Mouse (Mus musculus) hindbrain, embryonic 15.5 days (tissue): Measurements from ENCODE around the gene Vcam1. TPM values are rescaled to one million over a fixed set of nuclear protein-coding genes. Genes with fewer than 3 reads are reported as not detected.

ENCODE experiments used
- ATAC-seq: fragments of 200-750 bp; cut with Nextera tagmentation; 2 replicates; pipeline ENCODE4 v1.8.0; 2017; ENCODE audit warnings: low read depth, moderate number of reproducible peaks, moderate TSS enrichment; ENCODE audit not compliant: low FRiP score
- H3K27ac ChIP-seq: fragments of 300-500 bp; sonication (generic); replicated peaks from 2 replicates; pipeline ENCODE4 v1.5.1; 2015; ENCODE audit warnings: mild to moderate bottlenecking, inconsistent platforms
- H3K27me3 ChIP-seq: fragments of 300-500 bp; sonication (generic); 2 replicates; pipeline ENCODE4 v1.6.1; 2015; ENCODE audit warnings: control low read depth, inconsistent platforms
- H3K36me3 ChIP-seq: fragments of 300-500 bp; sonication (generic); 2 replicates; pipeline ENCODE4 v1.6.1; 2015; ENCODE audit warnings: control low read depth, inconsistent platforms
- H3K4me1 ChIP-seq: fragments of 300-500 bp; sonication (generic); replicated peaks from 2 replicates; pipeline ENCODE4 v1.6.1; 2015; ENCODE audit warnings: control low read depth, inconsistent platforms
- H3K4me2 ChIP-seq: fragments of 300-500 bp; sonication (generic); 2 replicates; pipeline ENCODE4 v1.6.1; 2015; ENCODE audit warnings: moderate library complexity, mild to moderate bottlenecking, inconsistent platforms
- H3K4me3 ChIP-seq: fragments of 300-500 bp; sonication (generic); 2 replicates; pipeline ENCODE4 v1.5.1; 2015; ENCODE audit warnings: mild to moderate bottlenecking, inconsistent platforms
- H3K9ac ChIP-seq: fragments of 300-500 bp; sonication (generic); 2 replicates; pipeline ENCODE4 v1.6.1; 2015; ENCODE audit warnings: inconsistent platforms
- H3K9me3 ChIP-seq: fragments of 300-500 bp; sonication (generic); 2 replicates; pipeline ENCODE4 v1.6.1; 2016; ENCODE audit warnings: control low read depth, inconsistent platforms
- WGBS: fragments of 180-500 bp; shearing (Covaris S2); methylation state at CpG from one replicate; pipeline ENCODE4 v1.1.7; 2015; 5-methylcytosine and 5-hydroxymethylcytosine counted together
- polyA plus RNA-seq: library from polyadenylated mRNA; unstranded; fragments of >200 nt; fragmentation: Nextera tagmentation; extraction: Ambion mirVana; gene quantifications from 2 replicates; pipeline ENCODE4 v1.2.1, GENCODE M21; 2015

The Vcam1 gene
- polyA plus RNA-seq, 1 experiment from 2014 or later = 36.2 TPM

GRCm38 (mm10) chr3:116148676-116149075 lies 19.2 kb upstream of the Vcam1 start:
- Histone ChIP-seq H3K9me3 (no peaks in the 10 kb centered on the region), H3K4me3 (no peak overlapping the region), H3K4me2 (no peak overlapping the region), H3K36me3 (no peaks in the 10 kb centered on the region), H3K9ac (no peak overlapping the region), H3K27me3 (no peaks in the 10 kb centered on the region), H3K4me1 (0 out of 2 replicates have a peak, but pooled peaks cover 5% of the 10 kb centered on the region), H3K27ac (no peak overlapping the region)
- WGBS = 68% methylated on average over 9 of the region's 9 CpGs
- ATAC-seq = no peak

GRCm38 (mm10) chr3:116141226-116141625 lies 11.7 kb upstream of the Vcam1 start:
- Histone ChIP-seq H3K27me3 (no peaks in the 10 kb centered on the region), H3K27ac (no peak overlapping the region), H3K4me1 (no peaks in the 10 kb centered on the region), H3K4me3 (no peak overlapping the region), H3K36me3 (no peaks in the 10 kb centered on the region), H3K9ac (no peak overlapping the region), H3K9me3 (no peaks in the 10 kb centered on the region), H3K4me2 (no peak overlapping the region)
- ATAC-seq = no peak
- WGBS = 98% methylated on average over 3 of the region's 3 CpGs

GRCm38 (mm10) chr3:116139000-116139399 lies 9.5 kb upstream of the Vcam1 start:
- H3K27ac ChIP-seq = no peak overlapping the region
- no peak overlapping the region for H3K4me2 ChIP-seq
- WGBS = 71% methylated on average over 5 of the region's 5 CpGs
- no peaks in the 10 kb centered on the region for H3K36me3 ChIP-seq
- H3K4me1 ChIP-seq = no peaks in the 10 kb centered on the region
- no peak for ATAC-seq
- no peak overlapping the region for H3K9ac ChIP-seq
- H3K4me3 ChIP-seq = no peak overlapping the region
- no peaks in the 10 kb centered on the region for H3K9me3 ChIP-seq
- no peaks in the 10 kb centered on the region for H3K27me3 ChIP-seq

GRCm38 (mm10) chr3:116138081-116138480 lies 8.6 kb upstream of the Vcam1 start:
- Histone ChIP-seq H3K27ac (no peak overlapping the region), H3K4me2 (no peak overlapping the region), H3K9me3 (no peaks in the 10 kb centered on the region), H3K4me1 (no peaks in the 10 kb centered on the region), H3K27me3 (no peaks in the 10 kb centered on the region), H3K4me3 (no peak overlapping the region), H3K9ac (no peak overlapping the region), H3K36me3 (no peaks in the 10 kb centered on the region)
- 88% methylated on average over 5 of the region's 5 CpGs for WGBS
- ATAC-seq = no peak

- Histone ChIP-seq H3K4me3 (no peak overlapping the region), H3K4me1 (0 out of 2 replicates have a peak, but pooled peaks cover 4% of the 10 kb centered on the region), H3K27me3 (no peaks in the 10 kb centered on the region), H3K9me3 (no peaks in the 10 kb centered on the region), H3K36me3 (no peaks in the 10 kb centered on the region), H3K27ac (no peak overlapping the region), H3K4me2 (no peak overlapping the region), H3K9ac (no peak overlapping the region)
- ATAC-seq = no peak
- 84% methylated on average over 5 of the region's 5 CpGs for WGBS
Measured at GRCm38 (mm10) chr3:116133363-116133762, 3.9 kb upstream of the Vcam1 start.

GRCm38 (mm10) chr3:116130711-116131110 lies 1.2 kb upstream of the Vcam1 start:
- ATAC-seq = no peak
- H3K9ac ChIP-seq = no peak overlapping the region

GRCm38 (mm10) chr3:116129841-116130595 lies 530 bp upstream of the Vcam1 start:
- Histone ChIP-seq H3K4me2 (no peak overlapping the region), H3K27me3 (no peaks in the 10 kb centered on the region), H3K4me3 (no peak overlapping the region), H3K36me3 (no peaks in the 10 kb centered on the region), H3K27ac (no peak overlapping the region), H3K9ac (no peak overlapping the region), H3K4me1 (0 out of 2 replicates have a peak, but pooled peaks cover 8% of the 10 kb centered on the region), H3K9me3 (no peaks in the 10 kb centered on the region)
- ATAC-seq = no peak
- 44% methylated on average over 4 of the region's 4 CpGs for WGBS

More at GRCm38 (mm10) chr3:116130711-116131110, 1.2 kb upstream of the Vcam1 start:
- 87% methylated on average over 3 of the region's 3 CpGs for WGBS
- H3K36me3 ChIP-seq = no peaks in the 10 kb centered on the region
- no peak overlapping the region for H3K27ac ChIP-seq
- no peaks in the 10 kb centered on the region for H3K9me3 ChIP-seq
- H3K27me3 ChIP-seq = no peaks in the 10 kb centered on the region
- H3K4me2 ChIP-seq = no peak overlapping the region
- 0 out of 2 replicates have a peak, but pooled peaks cover 8% of the 10 kb centered on the region for H3K4me1 ChIP-seq
- no peak overlapping the region for H3K4me3 ChIP-seq

- 37% methylated on average over 18 of the region's 18 CpGs for WGBS
- Histone ChIP-seq H3K4me3 (peak overlapping the region; percentile 26), H3K27me3 (no peaks in the 10 kb centered on the region), H3K27ac (peak overlapping the region; percentile 61; the same call in 1 of the 2 replicates), H3K36me3 (no peaks in the 10 kb centered on the region), H3K4me1 (0 out of 2 replicates have a peak, but pooled peaks cover 8% of the 10 kb centered on the region), H3K9ac (no peak overlapping the region; the same call in 1 of the 2 replicates), H3K4me2 (peak overlapping the region; percentile 46), H3K9me3 (no peaks in the 10 kb centered on the region)
- no peak for ATAC-seq
Measured at GRCm38 (mm10) chr3:116128311-116129204, 930 bp downstream of the Vcam1 start.

- Histone ChIP-seq H3K9me3 (no peaks in the 10 kb centered on the region), H3K36me3 (no peaks in the 10 kb centered on the region), H3K4me2 (peak overlapping the region; percentile 46), H3K9ac (no peak overlapping the region), H3K4me1 (0 out of 2 replicates have a peak, but pooled peaks cover 8% of the 10 kb centered on the region), H3K4me3 (peak overlapping the region; percentile 19), H3K27ac (no peak overlapping the region), H3K27me3 (no peaks in the 10 kb centered on the region)
- no peak for ATAC-seq
- 48% methylated on average over 3 of the region's 3 CpGs for WGBS
Measured at GRCm38 (mm10) chr3:116127836-116128235, 1.7 kb downstream of the Vcam1 start.

GRCm38 (mm10) chr3:116127281-116127680 lies 2.2 kb downstream of the Vcam1 start:
- Histone ChIP-seq H3K9ac (no peak overlapping the region), H3K4me3 (peak overlapping the region; percentile 13; the same call in 1 of the 2 replicates), H3K27ac (peak overlapping the region; percentile 17; the same call in 1 of the 2 replicates), H3K9me3 (no peaks in the 10 kb centered on the region), H3K4me2 (peak overlapping the region; percentile 46), H3K36me3 (no peaks in the 10 kb centered on the region), H3K27me3 (no peaks in the 10 kb centered on the region), H3K4me1 (0 out of 2 replicates have a peak, but pooled peaks cover 8% of the 10 kb centered on the region)
- ATAC-seq = no peak
- 24% methylated on average over 2 of the region's 2 CpGs for WGBS

GRCm38 (mm10) chr3:116126508-116127190 lies 2.8 kb downstream of the Vcam1 start:
- 0 out of 2 replicates have a peak, but pooled peaks cover 8% of the 10 kb centered on the region for H3K4me1 ChIP-seq
- no peaks in the 10 kb centered on the region for H3K9me3 ChIP-seq
- H3K27me3 ChIP-seq = no peaks in the 10 kb centered on the region
- H3K27ac ChIP-seq = peak overlapping the region; percentile 17; the same call in 1 of the 2 replicates
- H3K4me2 ChIP-seq = peak overlapping the region; percentile 46
- WGBS = 36% methylated on average over 7 of the region's 7 CpGs
- H3K4me3 ChIP-seq = peak overlapping the region; percentile 6; the same call in 1 of the 2 replicates
- no peak overlapping the region for H3K9ac ChIP-seq
- ATAC-seq = no peak; the same call in 1 of the 2 replicates
- no peaks in the 10 kb centered on the region for H3K36me3 ChIP-seq
